12 mouse cellular contexts compared by ENCODE assay signal in the genomic region with DNA sequence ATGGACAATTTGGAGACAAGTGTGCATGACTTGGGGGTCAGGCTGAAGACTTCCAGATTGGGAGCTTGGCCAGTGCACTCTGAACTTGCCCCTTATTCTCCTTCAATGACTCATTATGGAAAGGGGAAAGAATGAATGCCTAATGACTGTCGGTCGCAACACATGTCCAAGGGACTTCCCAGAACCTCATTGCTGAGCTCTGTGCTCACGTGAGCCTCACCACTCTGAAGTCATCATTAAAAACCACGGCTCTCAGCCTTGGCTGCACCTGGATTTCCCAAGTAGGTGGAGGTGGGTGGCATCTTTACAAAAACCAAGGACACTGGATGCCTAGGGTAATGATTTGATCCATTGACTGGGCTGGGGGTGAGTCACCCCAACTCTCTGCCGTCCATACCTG. TPM values are rescaled to one million over a fixed set of nuclear protein-coding genes. Genes with fewer than 3 reads are reported as not detected.
A peak's percentile ranks its signal among the peaks of the same experiment; 100 is the strongest.
DNase-seq lines count a peak whose midpoint lies in the region; ATAC-seq and TF ChIP-seq lines count a peak whose summit lies in the region.
"Had no signal": no experiment of that assay in that cellular context is flagged by ENCODE, and none has a peak within 500 bp of the region (broad histone marks: within the 10 kb centered on the region; RNA-seq: fewer than 3 reads in every experiment).

No protein-coding gene starts in this region.

- WGBS in kidney, adult 2 months = 72% methylated on average over 5 of the region's 5 CpGs
- WGBS in liver, embryonic 14.5 days (ENCODE audit: insufficient replicate concordance) = 80% methylated on average over 5 of the region's 5 CpGs

- DNase-seq in kidney, adult 2 months = peak; percentile 21
- DNase-seq in kidney, adult 9 months = no peak
- peak; percentile 20 for DNase-seq in A20 (ENCODE audit: low read depth, low spot score)
- no peak for DNase-seq in liver, embryonic 14.5 days (ENCODE audit: low read depth in 3 of 3, low spot score in 3 of 3)
- DNase-seq in urinary bladder, postnatal 10 days (ENCODE audit: low spot score) = no peak
- no peak for DNase-seq in cerebellum, adult 8-10 months
- no peak for DNase-seq in layer of hippocampus, adult 18-20 months (ENCODE audit: low spot score in 2 of 2)
- DNase-seq: adrenal gland, postnatal 10 days; right cerebral cortex, postnatal 4 days had no signal

- no peaks in the 10 kb centered on the region for H3K36me3 ChIP-seq in kidney, adult 2 months (ENCODE audit: control insufficient read depth, insufficient read depth, low read length)
- no peaks in the 10 kb centered on the region for H3K36me3 ChIP-seq in liver, embryonic 14.5 days (replicated peaks; ENCODE audit: control insufficient read depth, insufficient read depth, low read depth)
- H3K36me3 ChIP-seq: limb, embryonic 15.5 days had no signal

- peak; percentile 65 for ATAC-seq in activated CD4-positive, CD25-positive, alpha-beta regulatory T cell, adult 4 months
- ATAC-seq in liver, embryonic 14.5 days (ENCODE audit: insufficient read depth) = no peak

- H3K9ac ChIP-seq in liver, embryonic 14.5 days (replicated peaks) = no peak overlapping the region
- H3K9ac ChIP-seq: hindbrain, embryonic 14.5 days; limb, embryonic 15.5 days had no signal

- TF ChIP-seq POLR2A in kidney, adult 2 months (IDR thresholded peaks at IDR 0.05; ENCODE audit: low read depth, low read length) = no peak

- H3K27me3 ChIP-seq in kidney, adult 2 months (replicated peaks; ENCODE audit: control insufficient read depth, insufficient read depth, low read length) = no peaks in the 10 kb centered on the region
- no peaks in the 10 kb centered on the region for H3K27me3 ChIP-seq in liver, embryonic 14.5 days (ENCODE audit: control insufficient read depth, insufficient read depth, low read length)
- H3K27me3 ChIP-seq: limb, embryonic 15.5 days had no signal

- no peak for TF ChIP-seq CTCF in kidney, adult 2 months (conservative IDR thresholded peaks at IDR 0.05; ENCODE audit: insufficient read depth, insufficient read length, low read depth, low read length)
- TF ChIP-seq CTCF in liver, embryonic 14.5 days (IDR thresholded peaks at IDR 0.05; ENCODE audit: low read depth) = no peak

- H3K27ac ChIP-seq in kidney, adult 2 months (ENCODE audit: insufficient read depth, low read depth, low read length) = no peak overlapping the region
- peak overlapping the region; percentile 27; the same call in 1 of the 2 replicates for H3K27ac ChIP-seq in liver, embryonic 14.5 days
- H3K27ac ChIP-seq: hindbrain, embryonic 14.5 days had no signal

- no peaks in the 10 kb centered on the region for H3K9me3 ChIP-seq in liver, embryonic 14.5 days (ENCODE audit: control insufficient read depth, low read length)
- H3K9me3 ChIP-seq: limb, embryonic 15.5 days had no signal

- peaks cover 13% of the 10 kb centered on the region for H3K4me1 ChIP-seq in kidney, adult 2 months (ENCODE audit: control insufficient read depth, insufficient read depth, low read length)
- peaks cover 41 to 52% of the 10 kb centered on the region in 2 experiments for H3K4me1 ChIP-seq in liver, embryonic 14.5 days (replicated peaks; ENCODE audit: control insufficient read depth in 2 of 2, insufficient read depth in 2 of 2, low read length in 1 of 2)

- no peak overlapping the region; the same call in 1 of the 2 replicates for H3K4me2 ChIP-seq in liver, embryonic 14.5 days (ENCODE audit: low read depth)
- H3K4me2 ChIP-seq: hindbrain, embryonic 14.5 days; limb, embryonic 15.5 days had no signal

- TF ChIP-seq EP300 in liver, embryonic 14.5 days (IDR thresholded peaks at IDR 0.05; ENCODE audit: low read depth) = no peak

- no peak overlapping the region for H3K4me3 ChIP-seq in kidney, adult 2 months (ENCODE audit: insufficient read depth, low read depth, low read length)
- no peak overlapping the region for H3K4me3 ChIP-seq in liver, embryonic 14.5 days (ENCODE audit: insufficient read depth in 1 of 2, low read depth in 2 of 2, low read length in 2 of 2)
- H3K4me3 ChIP-seq: limb, embryonic 15.5 days had no signal

RNA-seq across cellular contexts. Expression of gene Lactb, which starts 14.8 kb away (rescaled TPM):
- polyA plus RNA-seq in kidney, adult 2 months (2012; rRNA removed) = 24.3 and 29.9 TPM in 2 replicates
- 1 to 10 TPM; 3.8 to 5.9 TPM for polyA plus RNA-seq in activated CD4-positive, CD25-positive, alpha-beta regulatory T cell, adult 4 months (2017; shearing (Covaris generic))
- polyA plus RNA-seq in liver, embryonic 14.5 days (2012; rRNA removed) = 3.8 and 5.6 TPM in 2 replicates
- polyA plus RNA-seq in liver, embryonic 14.5 days (2014; fragmentation: Nextera tagmentation; extraction: Ambion mirVana) = 6.8 and 7.7 TPM in 2 replicates
- 10 to 100 TPM; 14.8 to 16.6 TPM for total RNA-seq in layer of hippocampus, adult 18-20 months (2021)

RNA-seq across cellular contexts. Expression of gene Rps27l, which starts 44.2 kb away (rescaled TPM):
- 92.4 and 128 TPM in 2 replicates for polyA plus RNA-seq in kidney, adult 2 months (2012; rRNA removed)
- polyA plus RNA-seq in activated CD4-positive, CD25-positive, alpha-beta regulatory T cell, adult 4 months (2017; shearing (Covaris generic)) = 100 to 1,000 TPM; 217 to 295 TPM
- 176 and 238 TPM in 2 replicates for polyA plus RNA-seq in liver, embryonic 14.5 days (2012; rRNA removed)
- polyA plus RNA-seq in liver, embryonic 14.5 days (2014; fragmentation: Nextera tagmentation; extraction: Ambion mirVana) = 612 and 652 TPM in 2 replicates
- total RNA-seq in layer of hippocampus, adult 18-20 months (2021) = 10 to 100 TPM; 35.9 to 39.4 TPM

RNA-seq across cellular contexts. Expression of gene Tpm1, which starts 59.2 kb away (rescaled TPM):
- polyA plus RNA-seq in kidney, adult 2 months (2012; rRNA removed) = 57.9 and 110 TPM in 2 replicates
- 10 to 100 TPM; 30.8 to 35.8 TPM for polyA plus RNA-seq in activated CD4-positive, CD25-positive, alpha-beta regulatory T cell, adult 4 months (2017; shearing (Covaris generic))
- polyA plus RNA-seq in liver, embryonic 14.5 days (2012; rRNA removed) = 49.2 and 87.4 TPM in 2 replicates
- 113 and 116 TPM in 2 replicates for polyA plus RNA-seq in liver, embryonic 14.5 days (2014; fragmentation: Nextera tagmentation; extraction: Ambion mirVana)
- total RNA-seq in layer of hippocampus, adult 18-20 months (2021) = 100 to 1,000 TPM; 194 to 199 TPM

Comparison
In these comparisons a context has a peak if more than half of its experiments do, and no peak if none do; other contexts are left out.
1. DNase-seq: peak in kidney, adult 2 months (single experiment) and A20 (single experiment); none in kidney, adult 9 months (single experiment), liver, embryonic 14.5 days (0 of 3), urinary bladder, postnatal 10 days (single experiment), cerebellum, adult 8-10 months (single experiment) and layer of hippocampus, adult 18-20 months (0 of 2).